Mouse (Mus musculus) intestine, embryonic 14.5 days (tissue): ENCODE results near the gene Emilin2. TPM values are rescaled to one million over a fixed set of nuclear protein-coding genes. Genes with fewer than 3 reads are reported as not detected.

Source experiments
- ATAC-seq: fragments of 200-750 bp; cut with Nextera tagmentation; replicated peaks from 2 replicates; pipeline ENCODE4 v1.8.0; 2017; ENCODE audit warnings: low read depth, moderate number of reproducible peaks, moderate TSS enrichment, moderate library complexity; ENCODE audit not compliant: low FRiP score, low TSS enrichment
- DNase-seq: peaks from one replicate; pipeline ENCODE4 v3.0.0-alpha.2; 2018; ENCODE audit warnings: low spot score
- H3K27ac ChIP-seq: fragments of 300-500 bp; sonication (generic); 2 replicates; pipeline ENCODE4 v1.5.1; 2014; ENCODE audit warnings: low read depth, mild to moderate bottlenecking, control low read depth
- H3K27me3 ChIP-seq: fragments of 300-500 bp; sonication (generic); replicated peaks from 2 replicates; pipeline ENCODE4 v1.6.1; 2014; ENCODE audit warnings: low read length, control low read depth; ENCODE audit not compliant: control insufficient read depth, insufficient read depth
- H3K36me3 ChIP-seq: fragments of 300-500 bp; sonication (generic); 2 replicates; pipeline ENCODE4 v1.6.1; 2014; ENCODE audit warnings: low read length, control low read depth; ENCODE audit not compliant: control insufficient read depth, insufficient read depth
- H3K4me1 ChIP-seq: fragments of 300-500 bp; sonication (generic); replicated peaks from 2 replicates; pipeline ENCODE4 v1.6.1; 2014; ENCODE audit warnings: low read length, control low read depth, mixed read lengths; ENCODE audit not compliant: control insufficient read depth, insufficient read depth
- H3K4me2 ChIP-seq: fragments of 300-500 bp; sonication (generic); 2 replicates; pipeline ENCODE4 v1.6.1; 2014; ENCODE audit warnings: low read length
- H3K4me3 ChIP-seq: fragments of 300-500 bp; sonication (generic); 2 replicates; pipeline ENCODE4 v1.5.1; 2014; ENCODE audit warnings: low read depth, low read length, control low read depth, mixed read lengths
- H3K9ac ChIP-seq: fragments of 300-500 bp; sonication (generic); 2 replicates; pipeline ENCODE4 v1.6.1; 2014; ENCODE audit warnings: mild to moderate bottlenecking, low read length
- H3K9me3 ChIP-seq: fragments of 300-500 bp; sonication (generic); 2 replicates; pipeline ENCODE4 v1.6.1; 2016; ENCODE audit warnings: low read length, control low read depth; ENCODE audit not compliant: control insufficient read depth
- WGBS: fragments of 180-500 bp; shearing (Covaris S2); extraction: QIAGEN DNeasy Blood & Tissue Kit; methylation state at CpG from one replicate; pipeline ENCODE4 v1.1.7; 2014; 5-methylcytosine and 5-hydroxymethylcytosine counted together
- polyA plus RNA-seq: library from polyadenylated mRNA; unstranded; fragments of >200 nt; fragmentation: Nextera tagmentation; extraction: Ambion mirVana; gene quantifications from 2 replicates; pipeline ENCODE4 v1.2.1, GENCODE M21; 2014

Emilin2 gene
- polyA plus RNA-seq, 1 experiment from 2014 or later = 0.66 TPM

GRCm38 (mm10) chr17:71215241-71215839 is 96.4 kb downstream of the Emilin2 start:
- ATAC-seq (no peak), DNase-seq (no peak)
- 67% methylated on average over 2 of the region's 2 CpGs for WGBS
- Histone ChIP-seq H3K36me3 (peaks cover 9% of the 10 kb centered on the region), H3K4me3 (no peak overlapping the region), H3K27me3 (no peaks in the 10 kb centered on the region), H3K9me3 (peaks cover 4% of the 10 kb centered on the region; the same call in 1 of the 2 replicates), H3K27ac (no peak overlapping the region), H3K9ac (no peak overlapping the region), H3K4me2 (no peak overlapping the region), H3K4me1 (no peaks in the 10 kb centered on the region)

GRCm38 (mm10) chr17:71214514-71215240 is 97.1 kb downstream of the Emilin2 start:
- no peak overlapping the region for H3K27ac ChIP-seq
- 69% methylated on average over 17 of the region's 17 CpGs for WGBS
- ATAC-seq (no peak), DNase-seq (no peak)
- peaks cover 4% of the 10 kb centered on the region; the same call in 1 of the 2 replicates for H3K9me3 ChIP-seq
- H3K4me3 ChIP-seq = no peak overlapping the region
- H3K36me3 ChIP-seq = peaks cover 9% of the 10 kb centered on the region
- H3K4me1 ChIP-seq = no peaks in the 10 kb centered on the region
- H3K9ac ChIP-seq = no peak overlapping the region
- no peaks in the 10 kb centered on the region for H3K27me3 ChIP-seq
- no peak overlapping the region for H3K4me2 ChIP-seq

DNA sequence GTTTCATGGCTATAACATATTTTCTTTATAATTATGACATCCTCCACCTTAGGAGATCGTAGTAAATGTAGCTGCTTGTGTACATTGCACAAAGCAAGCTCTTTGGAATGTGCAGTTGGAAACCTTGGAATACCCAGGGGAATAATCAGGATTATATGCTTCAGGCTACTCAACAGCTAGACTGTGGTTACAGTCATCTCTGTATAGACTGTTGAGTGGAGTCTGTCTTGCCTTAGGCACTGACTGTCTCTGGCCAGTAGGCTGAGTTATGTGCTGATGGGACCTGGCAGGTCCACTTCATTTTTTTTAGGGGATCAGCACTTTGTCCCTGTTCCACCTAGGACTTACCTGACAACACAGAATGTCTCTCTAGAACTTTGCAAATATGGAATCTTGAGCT is 98.1 kb downstream of the Emilin2 start:
- WGBS = 81% methylated on average over 1 of the region's 1 CpGs
- H3K27me3 ChIP-seq = no peaks in the 10 kb centered on the region
- ATAC-seq (no peak), DNase-seq (no peak)
- H3K4me1 ChIP-seq = no peaks in the 10 kb centered on the region
- no peak overlapping the region for H3K4me3 ChIP-seq
- peaks cover 4% of the 10 kb centered on the region; the same call in 1 of the 2 replicates for H3K9me3 ChIP-seq
- H3K4me2 ChIP-seq = no peak overlapping the region
- no peak overlapping the region for H3K27ac ChIP-seq
- H3K9ac ChIP-seq = no peak overlapping the region
- peaks cover 9% of the 10 kb centered on the region for H3K36me3 ChIP-seq

- H3K9me3 ChIP-seq = no peaks in the 10 kb centered on the region
- H3K27me3 ChIP-seq = no peaks in the 10 kb centered on the region
- DNase-seq = no peak
- WGBS = 69% methylated on average over 6 of the region's 6 CpGs
- H3K4me3 ChIP-seq = no peak overlapping the region
- H3K27ac ChIP-seq = no peak overlapping the region
- no peak for ATAC-seq
- H3K36me3 ChIP-seq = peaks cover 4% of the 10 kb centered on the region
- H3K4me2 ChIP-seq = no peak overlapping the region
- no peaks in the 10 kb centered on the region for H3K4me1 ChIP-seq
- H3K9ac ChIP-seq = no peak overlapping the region
These were observed 99.7 kb downstream of the Emilin2 start for GRCm38 (mm10) chr17:71211962-71212646.

DNA sequence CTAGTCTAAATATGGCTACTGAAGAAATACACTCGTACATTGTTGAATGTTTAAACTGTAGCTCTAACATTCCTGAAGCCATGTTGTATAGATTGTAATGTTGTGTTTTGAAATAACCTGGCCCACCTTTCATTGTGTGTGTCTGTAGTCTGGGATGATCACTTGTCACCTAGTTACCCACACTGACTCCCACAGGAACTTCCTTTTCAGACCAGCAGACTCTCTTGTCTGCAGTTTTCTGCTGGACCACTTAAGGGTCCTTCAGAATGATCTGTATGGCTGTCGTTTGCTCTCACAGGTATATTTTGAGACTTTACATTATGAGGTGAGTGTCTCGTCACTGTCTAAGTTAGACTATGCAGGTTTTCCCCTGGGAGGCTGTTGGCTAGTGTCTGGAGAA is 101.8 kb downstream of the Emilin2 start:
- WGBS = 67% methylated on average over 3 of the region's 3 CpGs
- no peak for DNase-seq
- H3K4me2 ChIP-seq = no peak overlapping the region
- no peak overlapping the region for H3K9ac ChIP-seq
- no peak overlapping the region for H3K4me3 ChIP-seq
- H3K36me3 ChIP-seq = no peaks in the 10 kb centered on the region
- H3K4me1 ChIP-seq = peaks cover 9% of the 10 kb centered on the region
- no peaks in the 10 kb centered on the region for H3K27me3 ChIP-seq
- ATAC-seq = no peak
- H3K9me3 ChIP-seq = no peaks in the 10 kb centered on the region
- H3K27ac ChIP-seq = no peak overlapping the region

- no peak for DNase-seq
- WGBS = 67% methylated on average over 1 of the region's 1 CpGs
- Histone ChIP-seq H3K27me3 (no peaks in the 10 kb centered on the region), H3K36me3 (no peaks in the 10 kb centered on the region), H3K4me2 (no peak overlapping the region), H3K9me3 (no peaks in the 10 kb centered on the region), H3K4me1 (peaks cover 9% of the 10 kb centered on the region), H3K4me3 (no peak overlapping the region), H3K27ac (no peak overlapping the region), H3K9ac (no peak overlapping the region)
- no peak for ATAC-seq
These were observed 102.9 kb downstream of the Emilin2 start for GRCm38 (mm10) chr17:71208921-71209320.

DNA sequence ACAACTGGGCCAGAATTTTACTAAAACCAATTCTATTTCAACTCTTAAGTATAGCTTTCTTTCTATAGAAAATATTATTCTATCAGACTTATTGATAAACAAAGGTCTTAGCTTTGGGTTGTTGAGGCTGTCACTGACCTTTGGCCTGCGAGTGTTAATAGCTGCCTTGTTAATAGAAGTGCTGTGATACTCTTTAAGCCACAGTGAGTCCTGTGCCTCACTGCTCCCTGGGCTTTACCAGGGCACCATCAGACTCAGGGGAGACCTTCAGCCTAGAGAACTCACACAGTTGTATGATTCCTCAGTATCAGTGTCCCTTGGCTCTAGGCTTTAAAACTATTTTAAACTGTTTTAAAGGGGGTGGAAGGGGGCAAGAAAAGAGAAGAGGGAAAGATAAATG is 103.4 kb downstream of the Emilin2 start:
- H3K9me3 ChIP-seq = no peaks in the 10 kb centered on the region
- H3K4me1 ChIP-seq = peaks cover 9% of the 10 kb centered on the region
- no peaks in the 10 kb centered on the region for H3K36me3 ChIP-seq
- no peak overlapping the region for H3K9ac ChIP-seq
- no peaks in the 10 kb centered on the region for H3K27me3 ChIP-seq
- no peak for ATAC-seq
- no peak for DNase-seq
- no peak overlapping the region for H3K4me2 ChIP-seq
- 94% methylated on average over 1 of the region's 1 CpGs for WGBS
- no peak overlapping the region for H3K27ac ChIP-seq
- H3K4me3 ChIP-seq = no peak overlapping the region

DNA sequence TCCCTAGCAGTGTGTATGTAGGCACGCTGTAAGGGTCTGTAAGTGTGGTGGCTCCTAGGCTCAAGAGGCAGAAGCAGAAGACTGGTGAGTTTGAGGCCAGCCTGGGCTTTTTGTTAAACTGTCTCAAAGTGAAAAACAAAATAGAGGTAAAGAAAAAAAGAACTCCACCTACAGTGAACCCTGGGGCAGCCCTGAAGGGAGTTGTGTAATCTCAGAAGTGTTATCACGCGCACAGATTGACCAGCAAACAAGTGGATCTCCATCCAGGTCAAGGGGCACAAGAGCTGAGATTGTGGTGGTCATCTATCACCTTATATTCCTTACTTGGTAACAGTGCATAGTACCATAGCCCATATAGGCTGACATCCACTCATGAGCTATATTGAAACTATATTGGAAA is 104.5 kb downstream of the Emilin2 start:
- Histone ChIP-seq H3K9ac (no peak overlapping the region), H3K36me3 (no peaks in the 10 kb centered on the region), H3K4me1 (peaks cover 9% of the 10 kb centered on the region), H3K27ac (no peak overlapping the region), H3K4me3 (no peak overlapping the region), H3K27me3 (no peaks in the 10 kb centered on the region), H3K4me2 (no peak overlapping the region), H3K9me3 (no peaks in the 10 kb centered on the region)
- DNase-seq (no peak), ATAC-seq (no peak)
- 81% methylated on average over 3 of the region's 3 CpGs for WGBS
